Comparison of ENCODE assay signal across 15 mouse cellular contexts in genomic region chr7:19935961-19936360, GRCm38 (mm10). TPM values are rescaled to one million over a fixed set of nuclear protein-coding genes. Genes with fewer than 3 reads are reported as not detected.
DNase-seq lines count a peak whose midpoint lies in the region; ATAC-seq and TF ChIP-seq lines count a peak whose summit lies in the region.
"Had no signal": no experiment of that assay in that cellular context is flagged by ENCODE, and none has a peak within 500 bp of the region (broad histone marks: within the 10 kb centered on the region; RNA-seq: fewer than 3 reads in every experiment).

No protein-coding gene starts in this region.

- peaks cover 16% of the 10 kb centered on the region for H3K4me1 ChIP-seq in kidney, embryonic 15.5 days
- H3K4me1 ChIP-seq in heart, embryonic 10.5 days: peaks cover 34% of the 10 kb centered on the region

- H3K4me3 ChIP-seq in kidney, embryonic 15.5 days (replicated peaks): no peak overlapping the region
- H3K4me3 ChIP-seq in heart, embryonic 10.5 days: no peak overlapping the region
- H3K4me3 ChIP-seq in layer of hippocampus, adult 2 months: no peak overlapping the region
- H3K4me3 ChIP-seq: embryonic facial prominence, embryonic 12.5 days; left cerebral cortex, adult 2 months; stomach, embryonic 15.5 days had no signal

- 65% methylated on average over 6 of the region's 6 CpGs for WGBS in kidney, embryonic 15.5 days
- WGBS in heart, embryonic 10.5 days: 74% methylated on average over 6 of the region's 6 CpGs

- no peak overlapping the region for H3K9ac ChIP-seq in kidney, embryonic 15.5 days
- H3K9ac ChIP-seq: embryonic facial prominence, embryonic 12.5 days; stomach, embryonic 15.5 days had no signal

- peak; percentile 37 for DNase-seq in kidney, adult 18-20 months
- DNase-seq in heart, embryonic 10.5 days (ENCODE audit: low spot score): no peak
- peak; percentile 55 to 63 for DNase-seq in kidney, postnatal 36 days
- DNase-seq in lung, postnatal 25 days (ENCODE audit: low spot score): peak; percentile 84
- DNase-seq in layer of hippocampus, adult 2 months (ENCODE audit: low spot score in 2 of 2): no peak
- DNase-seq in spleen, adult 18-20 months: no peak
- no peak for DNase-seq in layer of hippocampus, adult 18-20 months (ENCODE audit: low spot score in 2 of 2)
- DNase-seq: cerebellum, adult 11 months had no signal

- H3K4me2 ChIP-seq in kidney, embryonic 15.5 days: no peak overlapping the region
- H3K4me2 ChIP-seq: embryonic facial prominence, embryonic 12.5 days; stomach, embryonic 15.5 days had no signal

- H3K9me3 ChIP-seq in kidney, embryonic 15.5 days (replicated peaks): no peaks in the 10 kb centered on the region
- no peaks in the 10 kb centered on the region for H3K9me3 ChIP-seq in heart, embryonic 10.5 days
- H3K9me3 ChIP-seq: embryonic facial prominence, embryonic 12.5 days; stomach, embryonic 15.5 days had no signal

- H3K27ac ChIP-seq in kidney, embryonic 15.5 days: no peak overlapping the region
- peak overlapping the region; percentile 17; the same call in 1 of the 2 replicates for H3K27ac ChIP-seq in heart, embryonic 10.5 days
- no peak overlapping the region for H3K27ac ChIP-seq in layer of hippocampus, adult 2 months
- H3K27ac ChIP-seq: embryonic facial prominence, embryonic 12.5 days; hindbrain, postnatal 0 days; left cerebral cortex, adult 2 months had no signal

- TF ChIP-seq CTCF in layer of hippocampus, adult 2 months (conservative IDR thresholded peaks at IDR 0.05): no peak

- H3K36me3 ChIP-seq in kidney, embryonic 15.5 days: no peaks in the 10 kb centered on the region
- H3K36me3 ChIP-seq in heart, embryonic 10.5 days: no peaks in the 10 kb centered on the region
- H3K36me3 ChIP-seq: embryonic facial prominence, embryonic 12.5 days; stomach, embryonic 15.5 days had no signal

- peaks cover 12% of the 10 kb centered on the region for H3K27me3 ChIP-seq in kidney, embryonic 15.5 days
- no peaks in the 10 kb centered on the region for H3K27me3 ChIP-seq in heart, embryonic 10.5 days (ENCODE audit: insufficient read depth, poor library complexity, severe bottlenecking)
- H3K27me3 ChIP-seq: stomach, embryonic 15.5 days had no signal

- ATAC-seq in kidney, embryonic 15.5 days (replicated peaks; ENCODE audit: low FRiP score): no peak
- ATAC-seq: hindbrain, postnatal 0 days had no signal

RNA-seq across cellular contexts. Expression of gene Igsf23, which starts 14.6 kb away (rescaled TPM):
- 0.18 and 0.45 TPM in 2 replicates for polyA plus RNA-seq in kidney, embryonic 15.5 days (2015; fragmentation: Nextera tagmentation; extraction: Ambion mirVana)
- polyA plus RNA-seq in heart, embryonic 10.5 days (2016; fragmentation: Nextera tagmentation; extraction: Ambion mirVana): 1.3 and 2.1 TPM in 2 replicates
- total RNA-seq in layer of hippocampus, adult 2 months (2021): not detected
- total RNA-seq in layer of hippocampus, adult 18-20 months (2021): not detected
- total RNA-seq: hindbrain, postnatal 0 days; left cerebral cortex, adult 2 months; megakaryocyte-erythroid progenitor cell, adult 5-6 weeks had no signal
- polyA plus RNA-seq: embryonic facial prominence, embryonic 12.5 days; hindbrain, postnatal 0 days; neural tube, embryonic 11.5 days had no signal

RNA-seq across cellular contexts. Expression of gene Pvr, which starts 15.0 kb away (rescaled TPM):
- polyA plus RNA-seq in kidney, embryonic 15.5 days (2015; fragmentation: Nextera tagmentation; extraction: Ambion mirVana): 13.7 and 13.9 TPM in 2 replicates
- polyA plus RNA-seq in heart, embryonic 10.5 days (2016; fragmentation: Nextera tagmentation; extraction: Ambion mirVana): 12.9 and 15.0 TPM in 2 replicates
- total RNA-seq in layer of hippocampus, adult 2 months (2021): 10 to 100 TPM; 13.6 to 16.3 TPM
- 10 to 100 TPM; 12.4 to 12.8 TPM for total RNA-seq in layer of hippocampus, adult 18-20 months (2021)

RNA-seq across cellular contexts. Expression of gene Ceacam20, which starts 29.3 kb away (rescaled TPM):
- polyA plus RNA-seq in kidney, embryonic 15.5 days (2015; fragmentation: Nextera tagmentation; extraction: Ambion mirVana): not detected in 2 replicates
- polyA plus RNA-seq in heart, embryonic 10.5 days (2016; fragmentation: Nextera tagmentation; extraction: Ambion mirVana): not detected in 2 replicates
- total RNA-seq in layer of hippocampus, adult 2 months (2021): not detected
- total RNA-seq in layer of hippocampus, adult 18-20 months (2021): not detected
- total RNA-seq: hindbrain, postnatal 0 days; left cerebral cortex, adult 2 months; megakaryocyte-erythroid progenitor cell, adult 5-6 weeks had no signal
- polyA plus RNA-seq: embryonic facial prominence, embryonic 12.5 days; hindbrain, postnatal 0 days; neural tube, embryonic 11.5 days had no signal

RNA-seq across cellular contexts. Expression of gene Ceacam19, which starts 48.2 kb away (rescaled TPM):
- 0.09 TPM in 1 of 2 replicates, not detected in the other for polyA plus RNA-seq in kidney, embryonic 15.5 days (2015; fragmentation: Nextera tagmentation; extraction: Ambion mirVana)
- not detected in 2 replicates for polyA plus RNA-seq in heart, embryonic 10.5 days (2016; fragmentation: Nextera tagmentation; extraction: Ambion mirVana)
- not detected for total RNA-seq in layer of hippocampus, adult 2 months (2021)
- total RNA-seq in layer of hippocampus, adult 18-20 months (2021): not detected
- total RNA-seq: hindbrain, postnatal 0 days; left cerebral cortex, adult 2 months; megakaryocyte-erythroid progenitor cell, adult 5-6 weeks had no signal
- polyA plus RNA-seq: embryonic facial prominence, embryonic 12.5 days; hindbrain, postnatal 0 days; neural tube, embryonic 11.5 days had no signal

RNA-seq across cellular contexts. Expression of gene Nlrp9b, which starts 55.3 kb away (rescaled TPM):
- polyA plus RNA-seq in kidney, embryonic 15.5 days (2015; fragmentation: Nextera tagmentation; extraction: Ambion mirVana): not detected in 2 replicates
- polyA plus RNA-seq in heart, embryonic 10.5 days (2016; fragmentation: Nextera tagmentation; extraction: Ambion mirVana): 0.05 TPM in 1 of 2 replicates, not detected in the other
- total RNA-seq in layer of hippocampus, adult 2 months (2021): not detected
- total RNA-seq in layer of hippocampus, adult 18-20 months (2021): not detected
- total RNA-seq: hindbrain, postnatal 0 days; left cerebral cortex, adult 2 months; megakaryocyte-erythroid progenitor cell, adult 5-6 weeks had no signal
- polyA plus RNA-seq: embryonic facial prominence, embryonic 12.5 days; hindbrain, postnatal 0 days; neural tube, embryonic 11.5 days; stomach, embryonic 15.5 days had no signal

Comparison
In these comparisons a context has a peak if more than half of its experiments do, and no peak if none do; other contexts are left out.
1. DNase-seq: peak in kidney, adult 18-20 months (single experiment), kidney, postnatal 36 days (2 of 2) and lung, postnatal 25 days (single experiment); none in heart, embryonic 10.5 days (single experiment), layer of hippocampus, adult 2 months (0 of 2), spleen, adult 18-20 months (0 of 2) and layer of hippocampus, adult 18-20 months (0 of 2).